Mouse (Mus musculus): ENCODE data around the gene Acbd6. TPM values are rescaled to one million over a fixed set of nuclear protein-coding genes. Genes with fewer than 3 reads are reported as not detected.

Gene Acbd6
- polyA plus RNA-seq, 1 experiment from 2014 or later: 55.6 TPM

- Histone ChIP-seq H3K4me3 (no peak overlapping the region), H3K9me3 (replicated peaks) (no peaks in the 10 kb centered on the region), H3K36me3 (peaks cover 15% of the 10 kb centered on the region), H3K4me2 (no peak overlapping the region), H3K4me1 (replicated peaks) (peaks cover 17% of the 10 kb centered on the region), H3K9ac (no peak overlapping the region), H3K27me3 (no peaks in the 10 kb centered on the region), H3K27ac (no peak overlapping the region)
- ATAC-seq (replicated peaks; ENCODE audit: insufficient number of reproducible peaks, insufficient read depth, low FRiP score, low read depth): no peak
- 68% methylated on average over 6 of the region's 6 CpGs for WGBS
These were observed 4.3 kb downstream of the Acbd6 start for GRCm38 (mm10) chr1:155562206-155562605.

- H3K4me1 ChIP-seq (replicated peaks): peaks cover 4% of the 10 kb centered on the region
- H3K27ac ChIP-seq: no peak overlapping the region
- no peak overlapping the region for H3K4me2 ChIP-seq
- ATAC-seq (replicated peaks; ENCODE audit: insufficient number of reproducible peaks, insufficient read depth, low FRiP score, low read depth): no peak
- no peak overlapping the region for H3K9ac ChIP-seq
- no peak overlapping the region for H3K4me3 ChIP-seq
- WGBS: 32% methylated on average over 3 of the region's 3 CpGs
- no peaks in the 10 kb centered on the region for H3K27me3 ChIP-seq
- peaks cover 25% of the 10 kb centered on the region for H3K36me3 ChIP-seq
- no peaks in the 10 kb centered on the region for H3K9me3 ChIP-seq (replicated peaks)
These were observed 6.8 kb downstream of the Acbd6 start for GRCm38 (mm10) chr1:155564741-155565140.

- H3K27ac ChIP-seq: no peak overlapping the region
- H3K4me1 ChIP-seq (replicated peaks): no peaks in the 10 kb centered on the region
- H3K27me3 ChIP-seq: no peaks in the 10 kb centered on the region
- 95% methylated on average over 9 of the region's 9 CpGs for WGBS
- H3K9me3 ChIP-seq (replicated peaks): no peaks in the 10 kb centered on the region
- no peak overlapping the region for H3K4me3 ChIP-seq
- no peak overlapping the region for H3K4me2 ChIP-seq
- peaks cover 28% of the 10 kb centered on the region for H3K36me3 ChIP-seq
- ATAC-seq (replicated peaks; ENCODE audit: insufficient number of reproducible peaks, insufficient read depth, low FRiP score, low read depth): no peak
- no peak overlapping the region for H3K9ac ChIP-seq
These were observed 10.2 kb downstream of the Acbd6 start for GRCm38 (mm10) chr1:155568133-155568532.

GRCm38 (mm10) chr1:155569340-155569739, 11.4 kb downstream of the Acbd6 start:
- ATAC-seq (replicated peaks; ENCODE audit: insufficient number of reproducible peaks, insufficient read depth, low FRiP score, low read depth): no peak
- H3K36me3 ChIP-seq: peaks cover 28% of the 10 kb centered on the region
- no peak overlapping the region for H3K27ac ChIP-seq
- H3K4me2 ChIP-seq: no peak overlapping the region
- no peaks in the 10 kb centered on the region for H3K4me1 ChIP-seq (replicated peaks)
- H3K9me3 ChIP-seq (replicated peaks): no peaks in the 10 kb centered on the region
- no peak overlapping the region for H3K4me3 ChIP-seq
- H3K9ac ChIP-seq: no peak overlapping the region
- 83% methylated on average over 4 of the region's 4 CpGs for WGBS
- H3K27me3 ChIP-seq: no peaks in the 10 kb centered on the region

- no peak overlapping the region for H3K27ac ChIP-seq
- H3K9me3 ChIP-seq (replicated peaks): no peaks in the 10 kb centered on the region
- H3K4me2 ChIP-seq: no peak overlapping the region
- no peak overlapping the region for H3K9ac ChIP-seq
- 0 out of 2 replicates have a peak, but pooled peaks cover 3% of the 10 kb centered on the region for H3K36me3 ChIP-seq
- 33% methylated on average over 7 of the region's 7 CpGs for WGBS
- no peaks in the 10 kb centered on the region for H3K27me3 ChIP-seq
- no peak overlapping the region for H3K4me3 ChIP-seq
- no peaks in the 10 kb centered on the region for H3K4me1 ChIP-seq (replicated peaks)
- ATAC-seq (replicated peaks; ENCODE audit: insufficient number of reproducible peaks, insufficient read depth, low FRiP score, low read depth): no peak
These were observed 17.2 kb downstream of the Acbd6 start for GRCm38 (mm10) chr1:155574966-155575673.

GRCm38 (mm10) chr1:155576432-155576831, 18.5 kb downstream of the Acbd6 start:
- H3K4me1 ChIP-seq (replicated peaks): no peaks in the 10 kb centered on the region
- 0 out of 2 replicates have a peak, but pooled peaks cover 3% of the 10 kb centered on the region for H3K36me3 ChIP-seq
- H3K9me3 ChIP-seq (replicated peaks): no peaks in the 10 kb centered on the region
- no peak for ATAC-seq (replicated peaks; ENCODE audit: insufficient number of reproducible peaks, insufficient read depth, low FRiP score, low read depth)
- no peak overlapping the region for H3K9ac ChIP-seq
- 23% methylated on average over 2 of the region's 2 CpGs for WGBS
- no peaks in the 10 kb centered on the region for H3K27me3 ChIP-seq
- H3K27ac ChIP-seq: no peak overlapping the region
- H3K4me3 ChIP-seq: no peak overlapping the region
- H3K4me2 ChIP-seq: no peak overlapping the region

- ATAC-seq (replicated peaks; ENCODE audit: insufficient number of reproducible peaks, insufficient read depth, low FRiP score, low read depth): no peak
- H3K9ac ChIP-seq: no peak overlapping the region
- 71% methylated on average over 2 of the region's 2 CpGs for WGBS
- no peaks in the 10 kb centered on the region for H3K27me3 ChIP-seq
- H3K4me2 ChIP-seq: no peak overlapping the region
- H3K27ac ChIP-seq: no peak overlapping the region
- H3K4me1 ChIP-seq (replicated peaks): no peaks in the 10 kb centered on the region
- no peaks in the 10 kb centered on the region for H3K9me3 ChIP-seq (replicated peaks)
- H3K36me3 ChIP-seq: no peaks in the 10 kb centered on the region
- no peak overlapping the region for H3K4me3 ChIP-seq
These were observed 19.4 kb downstream of the Acbd6 start for GRCm38 (mm10) chr1:155577316-155577715.

GRCm38 (mm10) chr1:155587961-155588360, 30.0 kb downstream of the Acbd6 start:
- WGBS: 68% methylated on average over 2 of the region's 2 CpGs
- ATAC-seq (replicated peaks; ENCODE audit: insufficient number of reproducible peaks, insufficient read depth, low FRiP score, low read depth): no peak
- Histone ChIP-seq H3K4me2 (no peak overlapping the region), H3K9ac (no peak overlapping the region), H3K4me1 (replicated peaks) (no peaks in the 10 kb centered on the region), H3K4me3 (no peak overlapping the region), H3K9me3 (replicated peaks) (no peaks in the 10 kb centered on the region), H3K27me3 (no peaks in the 10 kb centered on the region), H3K27ac (no peak overlapping the region), H3K36me3 (peaks cover 3% of the 10 kb centered on the region; the same call in 1 of the 2 replicates)

GRCm38 (mm10) chr1:155594141-155594540, 36.2 kb downstream of the Acbd6 start:
- no peaks in the 10 kb centered on the region for H3K36me3 ChIP-seq
- WGBS: 40% methylated on average over 1 of the region's 1 CpGs
- H3K4me1 ChIP-seq (replicated peaks): no peaks in the 10 kb centered on the region
- no peak overlapping the region for H3K9ac ChIP-seq
- no peak overlapping the region for H3K4me2 ChIP-seq
- no peak overlapping the region for H3K4me3 ChIP-seq
- no peaks in the 10 kb centered on the region for H3K9me3 ChIP-seq (replicated peaks)
- no peaks in the 10 kb centered on the region for H3K27me3 ChIP-seq
- no peak for ATAC-seq (replicated peaks; ENCODE audit: insufficient number of reproducible peaks, insufficient read depth, low FRiP score, low read depth)
- no peak overlapping the region for H3K27ac ChIP-seq

GRCm38 (mm10) chr1:155596576-155596975, 38.7 kb downstream of the Acbd6 start:
- WGBS: 86% methylated on average over 3 of the region's 3 CpGs
- no peak overlapping the region for H3K4me2 ChIP-seq
- H3K9me3 ChIP-seq (replicated peaks): no peaks in the 10 kb centered on the region
- H3K4me1 ChIP-seq (replicated peaks): no peaks in the 10 kb centered on the region
- no peak overlapping the region for H3K27ac ChIP-seq
- no peak for ATAC-seq (replicated peaks; ENCODE audit: insufficient number of reproducible peaks, insufficient read depth, low FRiP score, low read depth)
- H3K36me3 ChIP-seq: no peaks in the 10 kb centered on the region
- H3K4me3 ChIP-seq: no peak overlapping the region
- no peak overlapping the region for H3K9ac ChIP-seq
- no peaks in the 10 kb centered on the region for H3K27me3 ChIP-seq

- no peak for ATAC-seq (replicated peaks; ENCODE audit: insufficient number of reproducible peaks, insufficient read depth, low FRiP score, low read depth)
- Histone ChIP-seq H3K9ac (no peak overlapping the region), H3K4me2 (no peak overlapping the region), H3K9me3 (replicated peaks) (no peaks in the 10 kb centered on the region), H3K4me1 (replicated peaks) (no peaks in the 10 kb centered on the region), H3K4me3 (no peak overlapping the region), H3K36me3 (no peaks in the 10 kb centered on the region), H3K27ac (no peak overlapping the region), H3K27me3 (no peaks in the 10 kb centered on the region)
- WGBS: 75% methylated on average over 1 of the region's 1 CpGs
These were observed 46.8 kb downstream of the Acbd6 start for GRCm38 (mm10) chr1:155604706-155605105.
